Mouse (Mus musculus): Measurements from ENCODE around the gene Plod3. TPM values are rescaled to one million over a fixed set of nuclear protein-coding genes. Genes with fewer than 3 reads are reported as not detected.
A peak's percentile ranks its signal among the peaks of the same experiment; 100 is the strongest.

Plod3 gene
- total RNA-seq, 2 experiments from 2014 or later = 46.7 to 52.1 TPM

GRCm38 (mm10) chr5:137009988-137010387 is 23.2 kb downstream of the Plod3 start:
- intact Hi-C loops (cut with DNase I) = loop anchor here (5.0 kb wide), 1 partner anchor 102 kb away; no protein-coding TSS in a partner anchor
- DNase-seq = peak; percentile 59

GRCm38 (mm10) chr5:137012401-137012950 is 25.7 kb downstream of the Plod3 start:
- DNase-seq = no peak
- intact Hi-C loops (cut with DNase I) = loop anchor here (5.0 kb wide), 1 partner anchor 100 kb away; no protein-coding TSS in a partner anchor

- intact Hi-C loops (cut with DNase I) = no loop called here
- DNase-seq = no peak
Measured at GRCm38 (mm10) chr5:137015913-137016312, 29.1 kb downstream of the Plod3 start.

GRCm38 (mm10) chr5:137024318-137024717 is 37.5 kb downstream of the Plod3 start:
- intact Hi-C loops (cut with DNase I) = no loop called here
- DNase-seq = no peak

GRCm38 (mm10) chr5:137025132-137025531 is 38.3 kb downstream of the Plod3 start:
- peak; percentile 83 for DNase-seq
- intact Hi-C loops (cut with DNase I) = no loop called here

GRCm38 (mm10) chr5:137026092-137026491 is 39.3 kb downstream of the Plod3 start, which contains the start of gene Vgf:
Vgf (plus strand) TSS chr5:137026392.
- intact Hi-C loops (cut with DNase I) = loop anchor here (2.0 kb wide), 1 partner anchor 81 kb away; no protein-coding TSS in a partner anchor
- no peak for DNase-seq

- DNase-seq = peak; percentile 57
- intact Hi-C loops (cut with DNase I) = no loop called here
Measured at GRCm38 (mm10) chr5:137028561-137029272, 41.9 kb downstream of the Plod3 start.

GRCm38 (mm10) chr5:137029273-137029585 is 42.4 kb downstream of the Plod3 start:
- no peak for DNase-seq
- intact Hi-C loops (cut with DNase I) = no loop called here

- intact Hi-C loops (cut with DNase I) = loop anchor here (5.0 kb wide), 1 partner anchor 257 kb away; the partner anchor contains the start of gene Ache
- peak; percentile 97 for DNase-seq
Measured at GRCm38 (mm10) chr5:137029643-137030415, 43.0 kb downstream of the Plod3 start.

GRCm38 (mm10) chr5:137030416-137030810 is 43.6 kb downstream of the Plod3 start:
- no peak for DNase-seq
- intact Hi-C loops (cut with DNase I) = loop anchor here (5.0 kb wide), 1 partner anchor 257 kb away; the partner anchor contains the start of gene Ache

- peak; percentile 21 for DNase-seq
- intact Hi-C loops (cut with DNase I) = loop anchor here (5.0 kb wide), 1 partner anchor 256 kb away; the partner anchor contains the start of gene Ache
Measured at GRCm38 (mm10) chr5:137031076-137032032, 44.5 kb downstream of the Plod3 start.

GRCm38 (mm10) chr5:137032033-137032421 is 45.2 kb downstream of the Plod3 start:
- intact Hi-C loops (cut with DNase I) = loop anchor here (5.0 kb wide), 1 partner anchor 255 kb away; the partner anchor contains the start of gene Ache
- peak; percentile 51 for DNase-seq

- peak; percentile 92 for DNase-seq
- intact Hi-C loops (cut with DNase I) = loop anchor here (5.0 kb wide), 1 partner anchor 255 kb away; the partner anchor contains the start of gene Ache
Measured at GRCm38 (mm10) chr5:137032641-137033074, 45.8 kb downstream of the Plod3 start.

GRCm38 (mm10) chr5:137036211-137036610 is 49.4 kb downstream of the Plod3 start:
- DNase-seq = no peak

GRCm38 (mm10) chr5:137039453-137039852 is 52.6 kb downstream of the Plod3 start:
- intact Hi-C loops (cut with DNase I) = no loop called here
- no peak for DNase-seq

More at GRCm38 (mm10) chr5:137036211-137036610, 49.4 kb downstream of the Plod3 start:
- intact Hi-C loops (cut with DNase I) = no loop called here

- intact Hi-C loops (cut with DNase I) = no loop called here
- no peak for DNase-seq
Measured at GRCm38 (mm10) chr5:137041442-137041841, 54.6 kb downstream of the Plod3 start.

GRCm38 (mm10) chr5:137043997-137044396 is 57.2 kb downstream of the Plod3 start:
- intact Hi-C loops (cut with DNase I) = no loop called here
- no peak for DNase-seq

- intact Hi-C loops (cut with DNase I) = no loop called here
- DNase-seq = peak; percentile 99
Measured at GRCm38 (mm10) chr5:137045402-137046323, 58.8 kb downstream of the Plod3 start, which contains the start of gene Ap1s1. Ap1s1 (minus strand) TSS chr5:137046135.

Data from left cerebral cortex, postnatal 4 days (tissue).